Mouse (Mus musculus) midbrain, embryonic 12.5 days (tissue): ENCODE results near the gene Dcaf7. TPM values are rescaled to one million over a fixed set of nuclear protein-coding genes. Genes with fewer than 3 reads are reported as not detected.

Experiments used
- ATAC-seq: fragments of 200-750 bp; cut with Nextera tagmentation; 2 replicates; pipeline ENCODE4 v1.8.0; 2017; ENCODE audit warnings: low read depth, moderate TSS enrichment, moderate library complexity; ENCODE audit not compliant: low FRiP score
- H3K27ac ChIP-seq: fragments of 300-500 bp; sonication (generic); replicated peaks from 2 replicates; pipeline ENCODE4 v1.5.1; 2016; ENCODE audit warnings: mild to moderate bottlenecking
- H3K27me3 ChIP-seq: fragments of 300-500 bp; sonication (generic); 2 replicates; pipeline ENCODE4 v1.6.1; 2016; ENCODE audit warnings: mild to moderate bottlenecking
- H3K36me3 ChIP-seq: fragments of 300-500 bp; sonication (generic); 2 replicates; pipeline ENCODE4 v1.6.1; 2016
- H3K4me1 ChIP-seq: fragments of 300-500 bp; sonication (generic); 2 replicates; pipeline ENCODE4 v1.6.1; 2016
- H3K4me2 ChIP-seq: fragments of 300-500 bp; sonication (generic); replicated peaks from 2 replicates; pipeline ENCODE4 v1.6.1; 2016; ENCODE audit warnings: mild to moderate bottlenecking, moderate library complexity
- H3K4me3 ChIP-seq: fragments of 300-500 bp; sonication (generic); 2 replicates; pipeline ENCODE4 v1.5.1; 2016; ENCODE audit warnings: mild to moderate bottlenecking
- H3K9ac ChIP-seq: fragments of 300-500 bp; sonication (generic); replicated peaks from 2 replicates; pipeline ENCODE4 v1.6.1; 2016; ENCODE audit warnings: mild to moderate bottlenecking, moderate library complexity
- H3K9me3 ChIP-seq: fragments of 300-500 bp; sonication (generic); 2 replicates; pipeline ENCODE4 v1.6.1; 2016; ENCODE audit warnings: mild to moderate bottlenecking
- WGBS: fragments of 180-500 bp; shearing (Covaris S2); methylation state at CpG from one replicate; pipeline ENCODE4 v1.1.7; 2016; 5-methylcytosine and 5-hydroxymethylcytosine counted together
- polyA plus RNA-seq: library from polyadenylated mRNA; unstranded; fragments of >200 nt; fragmentation: Nextera tagmentation; extraction: Ambion mirVana; gene quantifications from 2 replicates; pipeline ENCODE4 v1.2.1, GENCODE M21; 2016

The Dcaf7 gene
- polyA plus RNA-seq = 122 and 126 TPM in 2 replicates

DNA sequence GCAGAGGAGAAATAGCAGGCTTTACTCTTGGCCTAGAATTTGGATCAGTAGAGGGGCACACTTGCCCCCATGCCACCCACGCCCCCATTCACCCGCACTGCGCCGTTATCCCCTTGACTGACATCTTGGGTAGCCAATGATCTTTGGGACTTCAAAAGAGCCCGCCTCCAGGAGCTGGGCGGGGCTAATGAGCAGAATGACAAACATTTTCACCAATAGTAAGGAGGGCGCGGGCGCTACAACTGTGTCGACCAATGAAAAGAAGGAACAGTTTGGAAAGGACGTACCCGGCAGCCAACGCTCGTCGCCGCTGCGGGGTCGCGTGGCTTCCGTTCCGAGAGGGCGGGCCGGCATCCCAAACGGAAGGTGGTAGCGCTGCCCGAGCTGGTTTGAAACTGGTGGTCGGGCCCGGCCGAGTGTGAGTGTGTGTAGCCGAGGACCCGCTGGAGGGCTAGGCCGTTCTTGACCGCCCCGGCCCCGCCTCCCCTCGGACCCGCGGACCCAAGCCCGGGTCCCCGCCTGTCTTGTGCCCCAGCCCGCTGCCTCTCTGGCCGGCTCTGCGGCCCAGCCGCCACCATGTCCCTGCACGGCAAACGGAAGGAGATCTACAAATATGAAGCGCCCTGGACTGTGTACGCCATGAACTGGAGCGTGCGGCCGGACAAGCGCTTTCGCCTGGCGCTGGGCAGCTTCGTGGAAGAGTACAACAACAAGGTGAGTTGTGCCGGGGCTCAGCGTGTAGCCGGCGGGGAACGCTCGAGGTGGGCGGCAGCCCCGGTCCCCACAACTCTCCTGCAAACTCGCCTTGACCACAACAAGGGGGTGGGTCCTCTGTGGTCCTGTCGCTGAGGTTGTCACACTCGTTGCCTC lies at the start of gene Dcaf7:
Dcaf7 (plus strand) TSS at position 325 of the 870 bp plus-strand sequence.
- peak within 1 kb of the TSS; percentile 91 for H3K27ac ChIP-seq
- H3K9ac ChIP-seq = peak within 1 kb of the TSS; percentile 87
- WGBS = under 1% methylated on average over 66 of the region's 66 CpGs
- H3K36me3 ChIP-seq = no peaks in the 10 kb centered on the region
- H3K9me3 ChIP-seq = no peaks in the 10 kb centered on the region
- no peaks in the 10 kb centered on the region for H3K27me3 ChIP-seq
- H3K4me2 ChIP-seq = peak within 1 kb of the TSS; percentile 73
- ATAC-seq = peak; percentile 99
- peak within 1 kb of the TSS; percentile 99 for H3K4me3 ChIP-seq
- H3K4me1 ChIP-seq = peaks cover 26% of the 10 kb centered on the region

DNA sequence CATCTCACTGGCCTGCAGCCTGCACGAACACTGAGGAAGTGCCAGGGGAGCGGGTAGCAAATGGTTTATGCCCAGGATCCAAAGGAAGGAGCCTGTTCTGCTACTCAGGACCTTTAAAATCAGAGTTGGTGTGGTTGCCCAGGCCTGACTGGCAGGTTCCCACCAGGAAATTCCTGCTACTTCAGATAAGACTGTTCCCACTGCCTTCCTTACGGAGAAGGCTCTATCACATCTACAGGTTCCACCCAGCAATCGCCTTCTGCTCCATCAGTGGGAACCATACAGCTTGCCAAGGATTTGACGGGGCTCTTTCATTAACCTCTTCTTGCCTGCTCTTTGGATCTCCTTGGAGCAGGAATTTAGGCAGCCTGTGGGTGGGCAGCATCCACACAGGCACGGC lies 49.2 kb upstream of the Dcaf7 start:
- ATAC-seq = no peak
- Histone ChIP-seq H3K4me2 (no peak overlapping the region), H3K4me1 (no peaks in the 10 kb centered on the region), H3K27ac (no peak overlapping the region), H3K27me3 (no peaks in the 10 kb centered on the region), H3K36me3 (no peaks in the 10 kb centered on the region), H3K9ac (no peak overlapping the region), H3K4me3 (no peak overlapping the region), H3K9me3 (no peaks in the 10 kb centered on the region)
- WGBS = 82% methylated on average over 6 of the region's 6 CpGs

DNA sequence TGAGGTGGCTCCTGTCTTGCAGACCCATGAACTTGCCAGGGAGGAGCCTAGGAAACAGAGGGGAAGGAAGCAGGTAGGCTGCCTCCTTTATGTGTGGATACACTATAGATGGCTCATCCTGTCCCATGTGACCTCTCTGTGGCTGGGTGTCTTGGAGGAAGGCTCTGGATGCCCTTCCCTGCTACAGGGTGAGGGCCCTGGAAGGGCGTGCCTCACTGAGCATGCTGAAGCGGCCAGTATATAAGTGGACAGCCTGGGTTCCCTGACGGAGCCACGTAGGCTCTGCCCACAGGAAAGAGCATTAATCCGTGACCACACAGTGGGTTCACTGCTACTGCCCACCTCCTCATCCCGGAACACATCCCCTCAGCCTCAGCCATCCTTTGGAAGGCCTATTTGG lies 47.2 kb upstream of the Dcaf7 start:
- H3K4me2 ChIP-seq = no peak overlapping the region
- no peaks in the 10 kb centered on the region for H3K36me3 ChIP-seq
- no peak overlapping the region for H3K27ac ChIP-seq
- no peaks in the 10 kb centered on the region for H3K9me3 ChIP-seq
- H3K4me3 ChIP-seq = no peak overlapping the region
- 83% methylated on average over 6 of the region's 6 CpGs for WGBS
- H3K27me3 ChIP-seq = no peaks in the 10 kb centered on the region
- ATAC-seq = no peak
- no peaks in the 10 kb centered on the region for H3K4me1 ChIP-seq
- no peak overlapping the region for H3K9ac ChIP-seq

DNA sequence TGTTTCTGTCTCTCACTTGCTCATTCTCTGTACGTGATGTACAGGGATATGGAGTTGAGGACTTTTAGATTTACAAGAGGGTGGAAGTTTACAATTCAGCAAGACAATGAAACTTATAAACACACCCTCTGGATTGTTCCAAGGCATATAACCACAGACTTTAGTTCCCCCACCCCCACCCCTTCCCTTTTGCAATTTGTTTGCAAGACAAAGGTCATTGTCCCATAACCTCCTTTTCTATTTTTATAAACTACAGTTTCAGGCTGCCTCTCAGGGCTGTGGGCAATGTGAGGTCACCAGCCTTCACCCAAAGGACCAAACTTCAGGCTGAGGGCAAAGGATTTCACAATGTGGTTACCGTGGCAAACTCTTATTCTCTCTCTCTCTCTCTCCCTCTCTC lies 46.4 kb upstream of the Dcaf7 start:
- no peak for ATAC-seq
- Histone ChIP-seq H3K4me2 (no peak overlapping the region), H3K4me1 (no peaks in the 10 kb centered on the region), H3K27me3 (no peaks in the 10 kb centered on the region), H3K27ac (no peak overlapping the region), H3K4me3 (no peak overlapping the region), H3K9ac (no peak overlapping the region), H3K36me3 (no peaks in the 10 kb centered on the region), H3K9me3 (no peaks in the 10 kb centered on the region)
- WGBS = 54% methylated on average over 2 of the region's 2 CpGs

DNA sequence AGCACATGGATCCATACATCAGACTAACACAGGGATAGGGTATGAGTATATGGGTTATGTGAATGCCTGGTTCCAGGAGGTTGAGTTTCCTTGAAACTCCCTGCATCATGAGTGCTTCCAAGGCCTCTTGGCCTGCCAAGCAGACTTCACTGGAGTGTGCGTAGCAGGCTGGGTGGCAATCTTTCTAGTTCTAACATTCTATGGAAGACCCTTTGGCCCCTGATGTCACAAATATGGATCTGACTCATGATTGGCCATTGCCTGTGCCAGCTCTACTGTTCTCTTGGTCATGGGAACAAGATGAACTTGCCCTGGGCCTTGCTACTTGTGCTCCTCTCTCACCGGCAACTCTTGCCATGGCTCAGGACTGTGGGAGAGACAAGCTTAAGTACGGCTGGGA lies 42.3 kb upstream of the Dcaf7 start, which contains the start of gene Ace3:
Ace3 (plus strand) TSS at position 301 of the 400 bp plus-strand sequence.
- Histone ChIP-seq H3K27ac (no peak within 1 kb of the TSS), H3K4me2 (no peak within 1 kb of the TSS), H3K4me3 (no peak within 1 kb of the TSS), H3K36me3 (no peaks in the 10 kb centered on the region), H3K9me3 (no peaks in the 10 kb centered on the region), H3K9ac (no peak within 1 kb of the TSS), H3K4me1 (no peaks in the 10 kb centered on the region), H3K27me3 (no peaks in the 10 kb centered on the region)
- 95% methylated on average over 3 of the region's 3 CpGs for WGBS
- ATAC-seq = no peak

DNA sequence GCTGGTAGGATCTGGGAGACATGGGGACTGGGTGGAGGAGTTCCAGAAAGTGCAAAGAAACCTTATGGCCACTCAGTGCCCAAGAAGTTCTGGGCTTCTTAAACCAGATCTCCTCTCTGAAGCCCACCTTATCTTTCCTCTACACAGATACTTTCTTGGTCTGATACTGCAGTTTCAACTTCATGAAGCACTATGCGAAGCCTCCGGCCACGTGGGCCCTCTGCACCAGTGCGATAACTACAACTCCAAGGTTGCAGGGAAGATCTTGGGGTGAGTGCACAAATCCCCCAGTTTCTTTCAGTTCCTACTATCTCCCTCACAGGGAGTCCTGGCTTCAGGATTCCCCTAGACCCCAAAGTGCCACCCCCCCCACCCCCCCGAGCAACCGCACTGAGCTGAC lies 36.6 kb upstream of the Dcaf7 start:
- Histone ChIP-seq H3K36me3 (no peaks in the 10 kb centered on the region), H3K27me3 (no peaks in the 10 kb centered on the region; the same call in 1 of the 2 replicates), H3K4me1 (no peaks in the 10 kb centered on the region), H3K27ac (no peak overlapping the region), H3K4me2 (no peak overlapping the region), H3K9me3 (no peaks in the 10 kb centered on the region), H3K9ac (no peak overlapping the region), H3K4me3 (no peak overlapping the region)
- 95% methylated on average over 6 of the region's 6 CpGs for WGBS
- ATAC-seq = no peak

DNA sequence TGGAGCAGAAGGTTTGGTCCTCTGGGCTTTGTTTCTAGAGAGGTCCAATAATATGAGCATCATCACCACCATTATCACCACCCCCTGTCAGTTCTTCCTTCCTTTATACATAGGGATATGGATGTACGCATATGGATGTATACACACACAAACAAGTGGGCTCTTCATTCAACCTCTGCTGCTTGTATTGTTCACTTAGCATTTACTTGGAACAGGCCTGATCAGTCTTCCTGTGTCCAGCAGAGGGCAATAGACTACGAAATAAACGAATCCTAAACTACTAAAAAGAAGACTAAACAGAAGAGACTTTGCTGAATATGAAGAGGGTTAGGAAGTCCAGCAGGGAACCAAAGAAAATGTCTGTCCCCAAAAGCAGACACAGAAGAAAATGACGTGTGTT lies 35.0 kb upstream of the Dcaf7 start:
- 54% methylated on average over 4 of the region's 4 CpGs for WGBS
- Histone ChIP-seq H3K27me3 (no peaks in the 10 kb centered on the region; the same call in 1 of the 2 replicates), H3K4me1 (no peaks in the 10 kb centered on the region), H3K9ac (no peak overlapping the region), H3K4me3 (no peak overlapping the region), H3K9me3 (no peaks in the 10 kb centered on the region), H3K36me3 (no peaks in the 10 kb centered on the region), H3K27ac (no peak overlapping the region), H3K4me2 (no peak overlapping the region)
- no peak for ATAC-seq

DNA sequence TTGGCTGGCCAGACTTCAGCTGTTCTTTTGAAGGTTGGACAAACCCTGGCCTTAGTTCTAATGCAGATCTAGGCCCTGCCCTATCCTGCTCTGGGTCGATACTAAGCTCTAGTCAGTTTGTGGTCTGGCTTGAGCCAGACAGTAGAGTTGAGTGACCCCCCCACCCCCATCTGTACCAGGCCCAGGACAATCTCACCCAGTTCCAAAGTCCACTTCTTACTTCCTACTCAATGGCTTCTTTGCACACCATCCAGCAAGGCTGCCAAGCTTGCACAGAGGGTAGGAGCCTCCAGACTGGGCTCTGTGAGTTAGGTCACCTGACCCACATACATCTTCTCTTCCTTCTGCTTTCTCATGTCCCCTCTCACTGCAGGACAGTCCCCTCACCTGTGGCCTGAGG lies 32.1 kb upstream of the Dcaf7 start:
- no peak for ATAC-seq
- H3K27ac ChIP-seq = no peak overlapping the region
- H3K4me1 ChIP-seq = peaks cover 4% of the 10 kb centered on the region; the same call in 1 of the 2 replicates
- no peak overlapping the region for H3K9ac ChIP-seq
- 69% methylated on average over 1 of the region's 1 CpGs for WGBS
- H3K4me3 ChIP-seq = no peak overlapping the region
- no peaks in the 10 kb centered on the region for H3K9me3 ChIP-seq
- peaks cover 24% of the 10 kb centered on the region for H3K27me3 ChIP-seq
- H3K4me2 ChIP-seq = no peak overlapping the region
- H3K36me3 ChIP-seq = no peaks in the 10 kb centered on the region

DNA sequence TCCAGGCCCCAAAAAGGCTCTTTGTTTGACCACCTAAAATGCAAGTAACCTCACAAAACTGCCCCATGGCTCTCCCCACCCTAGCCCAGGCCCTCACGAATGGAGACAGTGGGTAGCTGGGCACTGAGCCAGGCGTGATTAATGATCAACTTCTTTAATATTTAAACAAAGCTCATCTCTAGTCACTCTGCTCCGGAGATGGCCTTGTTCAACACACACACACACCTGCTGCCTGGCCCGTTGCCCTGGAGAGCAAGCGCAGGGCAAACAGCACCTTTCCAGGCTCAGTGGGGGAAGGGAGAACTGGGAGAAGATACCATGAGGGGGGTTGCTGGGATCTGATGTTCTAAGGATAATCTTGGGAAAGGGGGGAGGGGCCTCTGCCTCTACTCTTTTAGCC lies 30.7 kb upstream of the Dcaf7 start:
- Histone ChIP-seq H3K4me2 (no peak overlapping the region), H3K27me3 (peaks cover 32% of the 10 kb centered on the region), H3K9ac (no peak overlapping the region), H3K9me3 (no peaks in the 10 kb centered on the region), H3K27ac (no peak overlapping the region), H3K36me3 (no peaks in the 10 kb centered on the region), H3K4me1 (peaks cover 4% of the 10 kb centered on the region; the same call in 1 of the 2 replicates), H3K4me3 (no peak overlapping the region)
- no peak for ATAC-seq
- WGBS = 51% methylated on average over 5 of the region's 5 CpGs

DNA sequence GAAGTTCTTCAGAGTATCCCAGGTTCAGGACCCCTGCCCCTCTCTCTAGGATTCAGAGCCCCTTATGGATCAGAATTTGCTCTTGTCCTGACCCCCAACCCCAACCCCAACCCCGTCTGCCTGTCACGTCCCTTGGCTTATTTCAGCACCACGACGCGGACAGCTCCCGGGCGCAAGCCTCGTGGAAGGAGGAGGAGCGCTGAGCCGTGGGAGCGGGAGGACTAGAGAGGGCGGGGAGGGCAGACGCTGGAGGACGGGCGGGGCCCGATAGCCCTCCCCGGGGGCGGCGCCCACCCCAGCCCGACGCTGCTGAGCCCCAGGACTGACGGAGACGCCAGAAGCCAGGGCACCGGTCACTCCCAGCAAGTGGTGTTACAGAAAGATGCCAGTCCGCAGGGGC lies 28.9 kb upstream of the Dcaf7 start, which contains the start of gene Kcnh6:
Kcnh6 (plus strand) TSS at position 304 of the 400 bp plus-strand sequence.
- Histone ChIP-seq H3K9ac (no peak within 1 kb of the TSS), H3K36me3 (no peaks in the 10 kb centered on the region), H3K4me1 (peaks cover 4% of the 10 kb centered on the region; the same call in 1 of the 2 replicates), H3K4me3 (peak within 1 kb of the TSS; percentile 19), H3K4me2 (peak within 1 kb of the TSS; percentile 39), H3K27ac (no peak within 1 kb of the TSS), H3K9me3 (no peaks in the 10 kb centered on the region), H3K27me3 (peaks cover 32% of the 10 kb centered on the region)
- ATAC-seq = no peak
- 1% methylated on average over 25 of the region's 25 CpGs for WGBS

DNA sequence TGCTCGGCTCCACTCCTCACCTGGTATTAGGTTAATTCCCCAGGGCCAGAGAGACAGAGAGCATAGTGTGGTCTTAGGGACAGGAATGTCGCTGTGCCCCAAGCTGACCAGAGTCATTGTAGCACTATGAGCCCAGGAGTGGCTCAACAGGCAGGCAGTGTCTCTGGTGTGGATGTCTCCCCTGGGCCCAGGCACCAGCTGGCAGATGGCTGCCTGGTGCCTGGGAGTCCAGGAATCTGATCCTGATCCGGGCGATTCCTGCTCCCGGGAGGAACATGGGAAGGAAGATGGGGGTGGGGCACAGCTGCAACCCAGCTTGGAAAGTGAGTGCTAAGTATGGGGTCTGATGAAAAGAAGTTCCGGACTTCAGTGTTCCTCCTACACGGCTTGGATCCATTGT lies 24.0 kb upstream of the Dcaf7 start:
- peaks cover 27% of the 10 kb centered on the region for H3K27me3 ChIP-seq
- no peak overlapping the region for H3K9ac ChIP-seq
- WGBS = 59% methylated on average over 7 of the region's 7 CpGs
- H3K4me3 ChIP-seq = no peak overlapping the region
- H3K4me1 ChIP-seq = peaks cover 4% of the 10 kb centered on the region; the same call in 1 of the 2 replicates
- H3K9me3 ChIP-seq = no peaks in the 10 kb centered on the region
- no peak for ATAC-seq
- no peak overlapping the region for H3K4me2 ChIP-seq
- H3K36me3 ChIP-seq = no peaks in the 10 kb centered on the region
- no peak overlapping the region for H3K27ac ChIP-seq

DNA sequence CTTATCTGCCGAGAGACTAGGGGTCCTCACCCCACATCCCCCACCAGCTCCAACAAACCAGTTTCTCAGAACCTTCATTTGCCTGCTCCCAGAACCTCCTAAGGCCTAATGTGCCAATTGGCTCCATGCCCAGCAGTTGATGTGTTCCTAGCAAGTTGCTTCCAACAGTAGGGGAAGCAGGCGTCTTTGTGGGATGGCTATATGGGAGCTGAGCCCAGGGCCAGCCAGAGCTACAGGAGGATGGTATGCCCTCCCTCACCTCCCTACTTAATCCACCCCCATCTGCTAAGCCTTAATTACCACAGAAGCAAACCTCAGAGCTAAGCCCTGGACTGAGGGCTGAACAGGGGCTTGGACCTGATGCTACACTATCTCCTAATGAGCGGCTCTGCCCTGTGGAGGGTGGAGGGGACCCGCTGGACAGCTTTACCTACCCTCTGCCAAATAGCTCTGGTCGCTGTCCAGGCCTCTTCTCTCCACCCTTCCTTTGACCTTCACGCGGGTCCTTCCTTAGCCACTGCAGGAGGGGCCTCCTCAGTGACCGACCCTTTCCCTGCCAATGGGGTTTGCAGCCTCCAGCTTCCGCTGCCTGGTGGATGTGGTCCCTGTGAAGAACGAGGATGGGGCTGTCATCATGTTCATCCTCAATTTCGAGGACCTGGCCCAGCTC lies 23.0 kb upstream of the Dcaf7 start:
- Histone ChIP-seq H3K36me3 (no peaks in the 10 kb centered on the region), H3K27ac (no peak overlapping the region), H3K4me2 (no peak overlapping the region), H3K9ac (no peak overlapping the region), H3K27me3 (peaks cover 19% of the 10 kb centered on the region), H3K4me1 (no peaks in the 10 kb centered on the region), H3K4me3 (no peak overlapping the region), H3K9me3 (no peaks in the 10 kb centered on the region)
- ATAC-seq = no peak
- WGBS = 74% methylated on average over 11 of the region's 11 CpGs
